Mouse (Mus musculus) retina, adult 2 months (tissue): Measurements from ENCODE around the gene Reln.

Experiments used
- DNase-seq: peaks from one replicate; pipeline ENCODE4 v3.0.0-alpha.2; 2012; ENCODE audit warnings: low read depth, low spot score

The Reln gene

DNA sequence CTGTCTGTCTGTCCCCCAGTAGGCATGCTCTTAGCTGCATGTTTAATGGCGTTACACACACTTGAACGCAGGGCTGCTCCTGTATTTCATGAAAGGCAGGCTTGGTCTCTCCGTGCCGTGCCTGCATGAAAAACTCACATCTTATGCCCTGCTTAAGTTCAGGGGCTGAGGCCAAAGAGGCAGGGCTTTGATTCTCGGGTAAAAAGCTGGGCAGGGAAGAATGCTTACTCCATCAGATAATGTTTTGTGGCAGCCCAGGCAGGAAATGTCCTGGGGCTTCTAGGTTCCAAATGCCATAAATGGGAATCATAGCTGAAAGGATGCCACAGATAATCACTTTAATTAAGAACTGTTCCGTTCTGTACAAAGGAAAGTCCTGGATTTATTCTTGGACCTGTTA lies 226.0 kb downstream of the Reln start:
- no peak for DNase-seq

DNA sequence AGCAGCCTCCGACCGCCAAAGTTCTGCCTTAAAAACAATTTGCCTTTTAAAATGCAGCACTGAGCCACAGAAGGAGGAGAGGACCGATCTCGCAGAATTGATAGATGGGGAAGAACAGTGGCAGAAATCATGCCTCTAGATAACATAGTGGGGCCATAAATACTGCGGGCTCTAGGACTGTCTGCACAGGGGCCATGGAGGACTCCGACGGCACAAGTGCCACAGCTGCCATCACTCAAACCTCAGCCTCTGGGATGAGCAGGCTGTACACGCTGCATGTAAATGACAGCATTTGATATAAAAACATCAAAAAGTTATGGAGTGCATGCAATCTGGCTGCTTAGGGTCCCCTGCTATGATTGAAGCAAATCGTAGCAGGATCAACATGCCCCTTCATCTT lies 227.6 kb downstream of the Reln start:
- no peak for DNase-seq

DNA sequence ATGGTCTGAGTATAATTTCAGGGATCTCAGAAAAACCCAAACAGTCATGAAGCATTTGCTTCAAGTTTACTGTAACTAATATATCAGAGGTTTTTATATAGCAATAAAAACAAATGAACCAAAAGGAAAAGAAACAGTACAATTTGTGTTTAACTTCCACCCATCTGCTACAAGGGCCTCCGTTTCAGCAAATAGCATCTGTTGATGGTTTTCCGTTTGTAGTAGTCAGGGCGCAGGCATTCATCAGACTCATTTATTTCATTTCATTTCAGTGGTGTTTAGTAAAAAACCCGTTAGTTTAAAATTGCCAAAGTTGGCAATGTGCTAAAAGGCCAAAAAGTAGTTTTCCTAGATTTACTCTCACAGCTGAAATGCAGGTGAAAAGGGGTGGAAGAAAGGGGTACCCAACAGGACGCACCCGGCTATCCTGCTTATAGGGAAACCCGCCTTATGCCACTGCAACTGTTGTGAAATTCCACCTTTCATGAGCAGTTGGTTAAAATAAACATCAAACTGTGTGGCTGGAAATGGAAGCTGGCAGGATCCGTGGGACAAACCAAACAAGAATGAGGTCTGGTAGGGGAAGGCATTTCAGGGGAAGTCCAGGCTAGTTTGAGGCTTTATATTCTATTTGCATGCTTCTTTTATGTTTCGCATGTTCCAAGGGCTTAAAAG lies 237.6 kb downstream of the Reln start:
- no peak for DNase-seq

DNA sequence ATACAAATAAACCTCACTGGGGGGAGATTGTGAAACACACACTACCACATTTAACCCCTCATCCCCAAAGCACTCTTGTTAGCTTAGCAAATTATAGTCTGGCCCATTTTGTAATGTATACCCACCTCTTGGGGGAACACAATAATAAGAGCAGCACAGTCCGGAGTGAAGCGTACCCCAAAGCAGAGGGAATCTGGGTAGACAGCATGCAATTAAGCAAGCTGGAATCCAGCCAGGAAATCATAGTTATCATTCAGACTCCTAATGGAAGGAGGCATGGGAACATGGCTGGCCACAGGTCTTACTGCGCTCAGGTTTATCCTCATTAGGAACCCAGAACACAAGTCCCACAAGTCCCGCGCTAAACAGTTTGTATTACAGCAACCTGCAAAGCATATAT lies 249.5 kb downstream of the Reln start:
- no peak for DNase-seq

DNA sequence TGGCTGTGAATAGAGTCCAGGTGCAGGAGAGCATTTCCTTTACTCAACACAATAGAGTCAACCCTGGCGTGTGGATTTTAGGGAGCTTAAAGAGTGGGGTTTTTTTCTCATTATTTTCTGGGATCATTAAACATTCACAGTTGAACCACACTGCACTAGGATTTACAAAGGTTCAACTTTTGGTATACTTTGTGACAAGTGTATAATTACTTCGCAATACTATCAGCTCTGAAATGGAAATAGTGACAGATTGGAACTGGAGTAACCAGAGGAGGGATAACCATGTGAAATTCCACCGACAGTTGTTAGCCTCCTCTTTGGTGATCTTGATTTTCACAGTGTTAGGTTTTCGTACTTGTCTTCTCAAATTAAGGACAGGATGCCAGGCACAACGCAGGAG lies 250.5 kb downstream of the Reln start:
- no peak for DNase-seq

DNA sequence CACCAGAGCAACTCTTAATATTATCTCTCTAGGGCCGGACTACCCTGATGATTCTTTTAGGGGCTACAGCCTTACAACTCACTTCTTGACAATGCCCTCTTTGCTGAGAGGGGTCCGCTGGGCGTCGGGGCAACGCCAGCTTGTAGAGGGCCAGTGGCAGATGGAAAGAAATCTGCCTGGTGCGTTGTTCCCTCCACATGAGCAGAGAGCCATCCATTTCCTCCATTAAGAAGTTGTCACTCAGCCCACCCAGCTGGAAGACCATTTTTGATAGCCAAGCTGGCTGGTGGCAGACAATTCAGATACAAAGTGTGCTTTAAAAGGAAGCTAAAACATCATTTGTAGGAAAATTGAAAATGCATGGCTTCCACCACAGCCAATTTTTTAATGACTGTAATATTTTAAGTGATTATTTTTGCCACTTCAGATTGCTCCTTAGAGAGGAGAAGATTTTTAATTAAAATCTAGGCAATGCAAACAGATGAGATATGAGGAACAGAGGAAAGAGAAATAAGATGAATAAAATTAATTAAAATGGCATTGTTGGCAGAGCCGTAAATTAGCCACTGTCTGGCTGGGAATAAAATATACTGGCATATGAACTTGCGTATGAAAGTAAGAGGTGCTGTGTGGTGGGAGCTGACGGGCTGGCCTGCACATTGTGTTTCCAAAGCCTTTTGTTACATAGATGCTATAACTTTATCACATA lies 251.2 kb downstream of the Reln start:
- DNase-seq, result no peak

DNA sequence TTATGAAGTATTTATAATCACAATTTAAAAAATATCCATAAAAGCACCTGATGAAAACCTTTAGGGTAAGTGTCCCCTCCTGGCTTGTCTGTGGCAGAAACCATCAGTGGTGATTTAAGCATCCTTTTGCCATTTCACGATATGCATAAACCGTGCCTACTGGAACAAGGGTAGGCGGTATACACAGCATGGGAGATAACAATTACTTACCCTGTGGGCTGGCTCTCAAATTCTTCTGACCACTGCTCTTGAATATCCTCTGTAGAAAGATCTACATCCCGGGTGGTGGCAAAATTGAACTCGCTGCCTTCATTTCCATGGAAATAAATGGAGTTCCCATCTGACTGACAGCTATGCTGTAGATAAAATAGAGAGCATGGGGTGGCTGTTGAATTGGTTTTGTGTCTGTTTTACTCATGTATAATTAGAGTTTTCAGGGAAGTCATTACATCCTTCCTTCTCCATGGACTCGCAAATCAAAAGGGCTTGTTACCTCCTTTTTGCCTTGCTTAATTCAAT lies 264.0 kb downstream of the Reln start:
- no peak for DNase-seq

DNA sequence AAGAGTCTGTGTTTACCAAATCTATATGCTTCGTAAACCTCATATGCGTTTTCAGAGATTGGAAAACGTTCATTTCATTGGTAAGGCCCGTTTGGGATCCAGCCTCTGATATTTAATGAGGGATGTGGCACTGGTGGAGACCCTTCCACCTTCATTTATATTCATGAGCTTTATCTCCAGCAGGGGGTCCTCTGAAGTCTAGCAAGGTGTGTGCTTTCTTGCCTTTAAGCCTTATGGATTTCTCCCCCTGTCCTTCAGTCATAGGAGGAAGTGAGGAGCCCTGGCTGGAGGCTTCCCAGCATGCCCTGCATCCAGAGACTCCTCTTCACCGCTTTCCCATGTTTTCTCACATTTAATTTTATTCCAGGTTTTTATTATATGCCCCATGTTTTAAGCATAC lies 269.5 kb downstream of the Reln start:
- DNase-seq, result no peak

DNA sequence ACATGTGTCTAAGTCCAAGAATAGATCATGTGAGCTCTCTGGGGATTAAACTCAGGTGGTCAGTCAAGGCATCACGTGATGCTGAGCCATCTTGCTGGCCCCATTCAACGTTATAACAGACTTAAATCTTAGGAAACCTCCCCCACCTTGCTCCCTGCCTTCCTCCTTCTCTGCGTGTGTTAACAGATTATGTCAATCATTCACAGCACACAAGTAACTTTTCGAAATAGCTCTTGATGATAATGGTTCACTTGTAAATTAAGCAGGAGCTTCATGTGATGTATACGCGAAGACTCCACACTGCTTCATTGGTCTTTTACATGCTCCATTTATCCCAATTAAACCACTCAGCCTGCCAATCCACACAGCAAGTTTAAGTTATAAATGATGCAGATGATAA lies 271.9 kb downstream of the Reln start:
- DNase-seq, result no peak

DNA sequence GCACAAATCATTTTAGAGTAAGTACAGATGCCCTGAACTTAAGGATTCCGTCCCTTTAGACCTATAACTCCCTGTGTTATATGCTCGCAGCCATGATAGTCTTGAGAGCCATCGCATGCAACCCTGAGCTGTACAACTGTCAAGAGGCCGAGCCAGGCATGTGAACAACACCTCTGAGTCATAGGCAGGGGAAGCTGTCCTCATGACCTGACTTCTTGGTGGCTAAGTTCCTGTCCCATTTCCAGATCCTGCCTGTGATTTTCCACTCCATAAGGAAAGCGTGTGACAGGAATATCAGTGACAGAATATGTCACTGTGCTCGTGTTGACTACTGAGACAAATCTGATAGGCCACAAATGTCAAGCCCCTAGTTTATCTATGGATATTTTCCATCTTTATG lies 285.3 kb downstream of the Reln start:
- DNase-seq, result no peak

DNA sequence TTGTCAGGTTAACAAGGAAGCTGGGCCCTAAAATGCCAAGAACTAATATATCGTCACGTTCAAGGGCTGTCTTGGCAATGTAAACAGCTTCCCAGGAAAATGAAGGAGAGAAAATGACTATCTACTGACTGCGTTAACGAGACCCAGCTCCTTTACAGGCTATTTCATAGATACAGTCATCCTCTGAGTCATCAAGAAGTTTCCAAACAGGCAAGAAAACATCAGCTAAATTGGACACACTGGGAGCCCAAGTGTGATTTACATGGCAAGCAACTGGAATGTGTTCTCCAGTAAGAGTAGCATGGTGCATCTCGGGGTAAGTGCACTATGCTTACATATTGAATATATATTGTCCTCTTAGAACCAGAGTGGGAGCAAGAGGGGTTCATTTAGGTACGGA lies 302.7 kb downstream of the Reln start:
- DNase-seq, result no peak

DNA sequence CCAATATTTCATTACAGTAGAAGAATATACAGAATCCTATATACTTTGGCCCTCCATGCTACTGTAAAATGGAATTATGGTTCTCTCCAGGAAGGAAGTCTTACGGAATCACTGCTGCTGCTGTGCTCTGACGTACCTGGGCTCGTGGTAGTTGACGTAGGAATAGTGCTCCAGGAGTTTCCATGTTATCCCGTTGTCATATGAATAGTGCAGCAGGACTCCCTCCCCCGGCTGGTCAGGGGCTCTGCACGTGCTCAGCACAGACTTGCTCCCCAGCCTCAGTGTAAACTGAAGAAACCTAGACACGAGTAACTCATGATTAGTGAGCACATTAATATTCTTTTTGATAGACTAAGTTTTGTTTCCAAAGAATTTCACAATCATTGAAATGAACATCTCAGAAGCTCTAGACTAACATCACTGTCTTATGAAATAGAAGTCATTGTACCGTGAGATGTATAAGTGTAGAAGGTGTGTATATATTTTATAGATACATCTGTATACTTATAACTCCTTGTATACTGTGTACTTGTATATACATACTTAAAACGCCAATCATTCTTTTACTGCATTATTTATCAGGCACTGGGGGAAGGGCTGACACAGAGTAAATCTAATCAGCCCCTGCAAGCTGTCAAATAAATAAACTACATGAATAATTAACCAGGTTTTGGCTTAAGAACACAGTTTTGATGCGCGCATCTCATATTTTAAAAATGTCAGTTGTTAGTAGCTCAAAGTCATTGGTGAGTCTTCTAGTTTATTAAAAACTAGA lies 304.9 kb downstream of the Reln start:
- no peak for DNase-seq

DNA sequence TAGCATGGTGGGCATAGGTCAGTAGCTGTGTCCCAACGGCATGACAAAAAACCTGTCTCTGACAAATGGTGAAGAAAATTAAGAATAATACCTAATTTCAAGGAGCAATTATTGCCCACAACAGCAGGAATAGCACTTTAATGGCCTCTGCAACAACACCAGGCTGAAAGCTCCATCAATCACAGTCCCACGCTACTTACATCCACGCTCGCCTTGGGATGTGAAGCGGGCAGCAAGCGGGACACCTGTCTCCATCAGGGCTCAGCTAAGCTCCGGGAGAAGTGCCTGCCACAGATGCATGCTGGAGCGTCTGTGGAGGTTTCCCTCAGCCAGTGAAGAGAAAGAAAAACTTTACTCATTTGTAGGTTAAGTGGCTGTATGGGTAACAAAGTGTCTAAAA lies 309.3 kb downstream of the Reln start:
- no peak for DNase-seq

DNA sequence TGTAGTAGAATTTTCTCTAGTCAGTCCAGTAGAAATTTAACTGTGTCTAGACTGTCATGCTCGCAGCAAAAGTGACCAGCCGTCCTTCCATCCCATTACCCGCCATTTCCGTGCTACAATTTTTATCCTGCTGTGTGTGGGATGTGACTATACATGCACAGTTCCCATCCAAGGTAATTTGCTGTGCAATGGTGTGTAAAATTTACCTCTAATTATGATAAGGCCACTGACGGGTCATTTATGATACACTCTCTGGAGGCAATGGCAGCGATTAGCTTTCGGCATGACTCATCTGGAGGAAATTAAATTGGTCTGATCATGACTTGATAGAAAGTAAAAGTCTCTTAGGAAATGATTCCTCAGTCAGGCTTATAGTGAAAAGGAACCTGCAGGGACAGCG lies 311.5 kb downstream of the Reln start:
- no peak for DNase-seq

DNA sequence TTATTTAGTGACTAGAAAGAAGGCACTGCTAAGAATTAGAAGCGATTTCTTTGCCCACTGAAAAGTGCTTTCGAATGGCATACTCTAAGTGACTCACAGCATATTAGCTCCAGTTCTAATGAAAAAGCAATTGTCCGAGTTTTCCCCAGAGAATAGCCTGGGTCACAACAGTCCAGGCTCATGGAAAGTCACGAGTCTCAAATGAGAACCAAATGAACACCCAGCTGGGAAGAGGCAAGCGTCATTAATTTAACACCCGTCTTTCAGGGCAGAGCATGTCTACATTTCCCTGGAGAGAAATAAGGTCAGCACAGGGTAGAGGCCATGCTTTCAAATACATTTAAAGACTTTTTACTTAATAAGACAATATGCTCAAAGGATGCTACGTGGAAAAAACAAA lies 312.8 kb downstream of the Reln start:
- no peak for DNase-seq

DNA sequence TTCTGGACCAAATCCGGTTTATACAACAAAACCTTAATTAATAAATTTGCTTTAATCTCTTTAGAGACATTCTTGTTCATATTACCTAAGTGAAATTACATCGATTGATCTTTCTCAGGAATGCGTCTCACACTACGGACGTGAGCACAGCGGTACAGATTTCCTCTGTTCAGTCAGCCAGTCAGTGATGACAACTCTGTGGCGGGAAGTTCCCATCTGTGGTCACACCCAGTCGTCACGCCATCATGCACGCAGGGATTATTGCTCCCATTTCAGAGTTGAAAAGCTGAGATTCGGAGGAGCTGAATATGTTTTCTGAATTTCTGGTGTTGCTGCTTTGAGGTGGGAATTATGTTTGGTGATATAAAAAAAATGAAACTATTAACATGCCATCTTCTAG lies 316.1 kb downstream of the Reln start:
- DNase-seq, result no peak

DNA sequence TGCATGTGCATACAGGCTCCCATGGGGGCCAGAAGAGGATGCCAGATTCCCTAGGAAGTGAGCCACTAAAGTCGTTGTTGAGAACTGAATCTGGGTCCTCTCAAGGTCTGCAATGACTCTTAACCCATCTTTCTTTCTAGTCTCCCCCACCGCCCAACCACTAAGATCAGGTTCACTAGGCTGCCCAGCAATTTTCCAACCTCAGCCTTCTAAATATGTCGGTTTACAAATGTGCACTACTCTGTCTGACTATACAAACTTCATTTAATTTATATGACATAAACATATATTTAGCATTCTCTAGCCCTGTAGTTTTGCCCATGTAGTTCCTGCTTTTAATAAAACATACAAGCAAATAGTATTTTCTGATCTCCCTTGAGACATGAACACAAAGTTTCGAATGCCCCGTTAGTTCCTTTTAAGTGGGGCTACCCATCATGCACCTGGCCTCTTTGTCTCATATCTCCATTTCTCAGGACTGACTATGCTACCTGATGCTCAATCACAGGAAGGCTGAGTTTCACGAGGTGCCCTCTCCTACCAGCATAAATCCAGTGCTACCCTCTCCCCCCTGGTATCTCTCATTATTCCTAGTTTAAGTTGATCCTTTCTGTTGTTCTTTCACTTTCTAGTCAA lies 317.1 kb downstream of the Reln start:
- no peak for DNase-seq

DNA sequence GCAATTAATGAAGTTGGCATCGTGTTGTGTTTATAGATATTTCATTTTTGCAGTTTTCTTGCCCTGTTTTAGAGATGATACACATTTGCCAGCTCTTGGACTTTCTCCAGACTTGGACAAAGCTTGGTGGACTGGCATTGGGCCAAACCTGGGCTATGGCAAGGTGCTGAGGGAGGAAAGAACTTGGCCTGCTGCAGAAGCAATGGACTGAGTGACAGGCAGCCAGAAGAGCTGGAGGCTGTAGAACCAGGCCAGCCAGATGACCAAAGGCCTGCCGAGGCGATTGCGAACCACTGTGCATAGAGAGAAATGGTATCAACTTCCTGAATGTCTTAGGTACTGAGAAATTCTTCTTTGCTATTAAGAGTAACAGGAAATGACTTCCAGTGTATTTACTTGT lies 318.8 kb downstream of the Reln start:
- DNase-seq, result no peak

DNA sequence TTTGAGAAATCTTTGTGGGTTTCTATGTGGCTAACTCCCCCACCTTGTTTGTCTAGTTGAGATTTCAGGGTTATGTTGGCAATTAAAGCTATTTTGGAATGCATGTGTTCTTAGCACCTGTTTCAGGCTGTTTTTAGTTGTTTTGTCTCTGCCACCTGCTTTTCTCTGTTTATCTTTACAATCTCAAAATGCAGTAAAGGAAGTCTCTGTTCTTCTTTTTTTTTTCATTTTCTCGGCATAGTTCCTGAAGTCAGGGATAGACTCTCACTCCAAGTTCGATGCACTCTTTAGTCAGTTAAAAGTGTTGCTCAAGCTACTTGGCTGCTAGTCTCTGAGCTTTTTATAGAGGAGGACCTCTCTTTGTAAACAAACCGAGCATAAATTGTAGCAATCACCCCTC lies 320.4 kb downstream of the Reln start:
- DNase-seq, result no peak

DNA sequence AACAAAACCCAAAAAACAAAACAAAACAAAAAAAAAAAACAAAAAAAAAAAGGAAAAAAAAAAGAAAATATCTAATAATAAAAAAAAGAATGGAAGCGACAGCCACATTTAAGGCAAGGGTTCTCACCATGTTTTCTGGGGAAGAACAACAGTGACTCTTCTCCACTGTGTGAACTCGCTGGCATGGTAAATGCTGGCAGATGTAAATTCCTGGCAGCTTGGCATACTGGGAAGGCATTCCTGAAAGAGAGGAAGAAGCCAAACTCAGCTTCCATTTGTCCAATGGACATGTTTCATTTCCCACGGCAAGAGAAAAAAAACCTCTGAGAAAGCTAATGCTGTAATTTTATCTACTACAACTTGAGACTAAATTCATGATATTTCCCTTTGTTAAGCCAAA lies 326.6 kb downstream of the Reln start:
- DNase-seq, result no peak

DNA sequence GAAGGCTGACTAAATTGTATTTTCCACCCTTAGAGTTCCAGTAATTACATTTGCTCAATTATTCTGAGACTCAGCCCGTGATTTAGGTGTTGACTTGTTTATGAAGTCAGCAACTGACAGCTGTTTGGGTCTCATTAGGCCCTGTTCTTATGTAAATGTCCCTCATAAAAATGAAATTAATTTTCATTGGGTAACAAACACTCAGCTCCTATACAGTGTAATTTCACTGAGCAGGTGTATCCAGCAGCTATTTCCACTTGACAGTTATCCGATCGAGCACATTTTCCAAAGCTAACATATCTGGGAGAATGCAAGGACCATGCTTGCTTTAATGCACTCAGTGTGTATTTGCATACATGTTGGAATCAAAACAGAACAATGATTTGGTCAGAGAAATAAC lies 330.0 kb downstream of the Reln start:
- DNase-seq, result no peak

DNA sequence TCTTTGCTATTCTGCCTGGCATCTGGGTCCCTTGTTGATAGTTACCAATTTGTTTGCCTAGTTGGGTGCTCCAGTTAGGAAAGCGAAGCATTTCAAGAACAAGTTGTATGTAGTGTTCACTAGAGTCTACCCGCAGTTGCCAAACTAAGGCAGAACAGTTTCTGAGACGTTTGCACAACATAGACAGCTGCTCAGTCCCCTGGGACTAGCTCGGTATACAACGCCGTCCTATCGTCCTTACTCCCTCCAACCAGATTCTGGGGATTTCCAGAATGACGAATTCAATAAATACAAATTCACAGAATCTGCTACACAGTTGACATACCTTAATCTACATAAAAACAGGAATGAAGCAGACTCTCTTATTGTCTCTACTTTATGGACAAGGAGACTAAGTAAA lies 335.4 kb downstream of the Reln start:
- no peak for DNase-seq
